Mouse (Mus musculus): ENCODE measurements around the gene Otx1. TPM values are rescaled to one million over a fixed set of nuclear protein-coding genes. Genes with fewer than 3 reads are reported as not detected.

The Otx1 gene
- total RNA-seq, 1 experiment from 2014 or later, result not detected

DNA sequence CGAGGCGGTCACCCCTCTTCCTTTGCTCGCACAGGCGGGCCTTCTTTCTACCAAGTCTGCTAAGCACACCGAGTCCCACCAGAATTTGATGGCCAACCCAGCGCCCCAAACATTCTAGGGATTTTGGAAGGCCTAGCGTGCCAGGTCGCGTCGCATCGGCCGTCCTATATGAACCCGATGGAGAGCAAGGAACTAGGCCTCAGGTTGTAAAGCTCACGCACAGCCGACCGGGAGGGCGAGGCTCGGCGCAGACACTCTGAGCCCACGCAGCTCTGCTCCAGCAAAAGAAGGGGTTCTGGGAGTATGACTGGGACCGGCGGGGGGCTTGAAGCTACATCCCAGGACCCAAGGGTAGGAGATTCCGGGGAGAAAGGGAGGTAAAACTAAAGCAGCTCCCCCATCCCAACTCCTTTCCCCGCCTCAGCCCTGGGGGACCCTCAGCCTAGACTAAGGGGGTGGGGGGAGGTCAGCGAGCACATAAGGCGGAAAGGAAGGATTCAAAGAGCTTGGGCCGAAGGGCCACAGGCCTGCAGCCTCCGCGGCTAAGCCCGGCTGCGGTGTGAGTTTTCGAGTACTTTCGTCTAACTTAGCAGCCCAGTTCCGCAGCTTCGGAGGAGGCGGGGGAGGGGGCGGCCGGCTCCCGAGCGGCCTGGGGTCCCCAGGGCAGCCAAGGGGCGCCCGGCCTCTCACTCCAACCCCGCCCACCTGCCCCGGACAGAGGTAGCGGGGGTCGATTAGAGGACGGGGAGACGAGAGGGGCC is 2.2 kb downstream of the Otx1 start:
- no peak for ATAC-seq (ENCODE audit: extremely low read depth, insufficient number of reproducible peaks, low FRiP score, poor library complexity, severe bottlenecking)

DNA sequence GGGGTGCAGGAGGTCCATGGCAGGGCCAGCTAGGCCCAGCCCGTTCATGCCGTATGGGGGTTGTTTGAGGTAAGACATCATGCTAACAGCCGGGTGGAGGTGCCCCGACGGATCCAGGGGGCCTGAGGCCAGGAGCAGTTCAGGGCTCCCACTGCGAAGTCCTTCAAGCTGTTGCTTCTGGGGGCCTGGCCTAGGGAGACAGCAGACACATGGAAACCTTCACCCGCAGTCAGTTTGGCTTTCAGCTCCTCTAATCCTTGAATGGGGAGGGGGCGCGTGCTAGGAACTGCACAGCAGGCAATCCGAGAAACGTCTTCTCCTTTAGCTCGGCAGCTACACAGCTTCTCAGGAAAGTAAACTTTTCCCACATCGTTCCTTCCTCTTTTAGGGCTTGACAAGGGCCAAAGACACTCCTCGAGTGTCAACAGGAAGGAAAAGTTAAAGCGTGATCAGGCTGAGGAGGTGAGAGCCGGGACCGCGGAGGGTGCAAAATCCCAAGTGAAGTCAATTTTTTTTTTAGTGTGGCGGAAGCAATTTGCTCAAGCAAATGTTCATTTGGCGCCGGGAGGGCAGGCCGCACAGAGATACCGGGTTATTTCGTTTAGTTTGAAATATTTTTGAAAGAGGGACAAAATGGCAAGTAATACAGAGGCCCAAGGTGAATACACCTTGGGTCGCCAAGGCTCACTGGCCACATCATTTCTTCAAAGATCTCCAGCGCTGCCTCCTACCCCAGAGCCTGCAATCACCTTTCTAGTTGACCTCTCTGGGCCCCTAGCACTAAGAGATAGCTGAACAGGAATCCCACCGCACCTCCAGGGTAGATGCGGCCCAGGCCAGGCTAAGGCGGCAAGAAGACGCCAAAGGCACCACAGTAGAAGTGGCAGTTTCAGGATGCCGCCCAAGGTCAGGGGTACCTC is 3.0 kb downstream of the Otx1 start:
- ATAC-seq (ENCODE audit: extremely low read depth, insufficient number of reproducible peaks, low FRiP score, poor library complexity, severe bottlenecking), result no peak

DNA sequence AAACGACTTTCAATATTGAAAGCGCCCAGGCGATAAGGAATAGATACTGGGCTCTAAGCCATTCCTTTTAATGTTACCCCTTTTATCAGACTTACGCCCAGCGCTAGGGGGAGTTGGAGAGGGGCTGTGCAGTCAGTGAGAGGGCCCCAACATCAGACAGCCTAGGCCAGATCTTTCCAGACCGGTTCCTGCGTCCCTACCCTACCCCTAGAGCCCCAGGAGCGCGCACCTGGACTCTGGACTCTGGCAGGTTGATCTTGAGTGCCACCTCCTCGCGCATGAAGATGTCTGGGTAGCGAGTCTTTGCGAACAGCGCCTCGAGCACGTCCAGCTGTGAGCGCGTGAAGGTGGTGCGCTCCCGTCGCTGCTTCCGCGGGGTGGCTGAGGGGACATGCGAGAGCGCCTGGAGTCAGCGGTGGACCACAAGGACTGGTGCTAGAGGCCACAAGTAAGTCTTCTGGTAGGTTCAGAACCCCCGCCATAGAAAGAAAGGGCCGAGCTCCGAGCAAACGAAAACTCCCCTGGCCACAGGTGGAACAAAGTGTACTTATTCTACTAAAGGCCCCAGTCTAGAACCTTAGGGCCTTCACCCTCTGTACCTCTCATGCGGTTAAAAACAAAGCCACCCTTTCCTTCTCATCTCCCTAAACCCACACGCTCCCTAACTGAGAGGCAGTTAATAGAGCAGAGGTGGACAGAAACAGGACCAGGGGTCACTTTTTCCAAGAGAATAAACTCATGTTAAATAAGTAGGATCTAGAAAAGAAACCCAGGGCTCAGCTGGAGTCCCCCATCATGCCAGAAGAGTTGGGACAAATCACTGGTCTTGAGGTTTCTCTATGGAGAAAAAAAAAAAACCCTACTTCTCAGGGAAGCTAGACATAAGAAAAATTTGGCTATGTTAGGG is 4.3 kb downstream of the Otx1 start:
- no peak for ATAC-seq (ENCODE audit: extremely low read depth, insufficient number of reproducible peaks, low FRiP score, poor library complexity, severe bottlenecking)

DNA sequence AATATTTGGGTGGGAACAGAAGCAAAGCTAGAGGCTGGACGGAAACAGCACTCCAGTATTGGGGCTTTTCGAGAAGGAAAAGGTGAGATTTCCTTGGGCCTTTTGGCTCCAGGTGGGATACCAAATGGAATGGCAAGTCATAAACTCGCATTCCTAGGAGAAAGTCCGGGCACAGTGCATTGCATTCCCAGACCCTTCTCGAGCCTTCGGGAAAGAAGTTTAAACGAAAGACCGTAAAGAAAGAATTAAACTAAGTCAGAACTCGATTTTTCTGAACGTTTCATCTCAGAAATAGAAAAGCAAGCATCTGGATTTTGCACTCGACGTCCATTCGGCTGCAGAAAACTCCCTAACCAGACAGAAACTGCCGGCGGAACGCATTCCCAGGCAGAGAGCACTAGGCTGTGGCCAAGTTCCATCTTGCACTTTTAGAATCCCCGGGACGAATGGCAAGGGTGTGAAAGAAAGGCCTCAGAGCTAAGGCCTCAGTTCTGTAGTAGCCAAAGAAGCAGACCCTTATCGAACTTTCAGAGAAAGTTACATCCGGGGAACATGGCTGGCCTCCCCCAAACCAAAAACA is 5.0 kb downstream of the Otx1 start:
- no peak for ATAC-seq (ENCODE audit: extremely low read depth, insufficient number of reproducible peaks, low FRiP score, poor library complexity, severe bottlenecking)

DNA sequence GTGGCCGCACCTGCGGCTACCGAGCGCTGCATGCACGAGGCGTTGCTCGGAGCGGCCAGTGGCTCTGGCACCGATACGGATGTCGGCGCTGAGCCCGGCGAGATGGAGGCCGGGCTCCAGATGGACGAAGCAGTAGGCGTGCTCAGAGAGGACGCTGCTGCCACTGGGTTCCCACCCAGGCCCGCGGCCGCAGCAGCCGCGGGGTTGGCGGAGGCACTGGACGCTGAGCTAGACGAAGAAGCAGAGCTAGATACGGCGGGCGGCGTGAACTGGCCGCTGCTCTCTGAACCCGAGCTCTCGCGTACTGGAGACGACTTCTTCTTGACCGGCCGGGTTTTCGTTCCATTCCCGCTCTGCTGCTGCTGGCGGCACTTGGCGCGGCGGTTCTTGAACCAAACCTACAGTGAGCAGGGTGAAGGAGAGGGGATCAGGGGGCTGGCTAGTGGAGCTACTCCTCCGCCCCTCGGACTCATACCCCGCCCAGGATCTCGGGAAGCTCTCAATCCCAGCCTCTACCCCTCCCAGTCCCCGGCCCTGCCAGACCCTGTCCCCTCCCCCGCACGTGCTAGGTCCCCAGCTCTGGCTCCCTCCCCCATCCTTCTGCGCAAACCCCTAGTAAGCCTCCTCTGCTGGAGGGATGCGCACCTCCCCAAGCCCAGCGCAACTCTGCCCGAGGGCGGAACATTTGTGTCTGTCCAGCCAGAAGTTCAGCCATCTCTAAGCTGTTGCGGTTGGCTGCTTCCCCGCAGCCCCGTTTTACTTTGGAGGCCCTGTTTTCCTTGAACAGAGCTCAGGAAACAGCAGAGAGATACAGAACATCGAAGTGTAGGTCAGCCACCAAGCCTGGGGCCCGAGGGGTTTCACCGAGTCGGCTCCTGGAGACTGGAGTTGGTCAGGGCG is 5.8 kb downstream of the Otx1 start:
- no peak for ATAC-seq (ENCODE audit: extremely low read depth, insufficient number of reproducible peaks, low FRiP score, poor library complexity, severe bottlenecking)

DNA sequence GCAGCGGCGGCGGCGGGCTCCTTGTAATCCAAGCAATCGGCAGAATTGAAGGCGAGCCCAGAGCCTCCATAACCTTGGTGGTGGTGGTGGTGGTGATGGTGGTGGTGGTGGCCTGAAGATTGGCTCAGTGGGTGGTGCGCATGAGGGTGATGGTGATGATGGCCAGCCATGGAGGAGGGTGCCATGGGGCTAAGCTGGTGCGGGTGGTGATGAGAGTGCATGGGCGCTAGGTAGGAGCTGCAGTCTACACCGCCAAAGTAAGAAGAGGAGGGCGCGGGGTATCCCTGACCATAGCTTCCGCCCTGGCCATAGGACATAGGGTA is 6.4 kb downstream of the Otx1 start:
- no peak for ATAC-seq (ENCODE audit: extremely low read depth, insufficient number of reproducible peaks, low FRiP score, poor library complexity, severe bottlenecking)

DNA sequence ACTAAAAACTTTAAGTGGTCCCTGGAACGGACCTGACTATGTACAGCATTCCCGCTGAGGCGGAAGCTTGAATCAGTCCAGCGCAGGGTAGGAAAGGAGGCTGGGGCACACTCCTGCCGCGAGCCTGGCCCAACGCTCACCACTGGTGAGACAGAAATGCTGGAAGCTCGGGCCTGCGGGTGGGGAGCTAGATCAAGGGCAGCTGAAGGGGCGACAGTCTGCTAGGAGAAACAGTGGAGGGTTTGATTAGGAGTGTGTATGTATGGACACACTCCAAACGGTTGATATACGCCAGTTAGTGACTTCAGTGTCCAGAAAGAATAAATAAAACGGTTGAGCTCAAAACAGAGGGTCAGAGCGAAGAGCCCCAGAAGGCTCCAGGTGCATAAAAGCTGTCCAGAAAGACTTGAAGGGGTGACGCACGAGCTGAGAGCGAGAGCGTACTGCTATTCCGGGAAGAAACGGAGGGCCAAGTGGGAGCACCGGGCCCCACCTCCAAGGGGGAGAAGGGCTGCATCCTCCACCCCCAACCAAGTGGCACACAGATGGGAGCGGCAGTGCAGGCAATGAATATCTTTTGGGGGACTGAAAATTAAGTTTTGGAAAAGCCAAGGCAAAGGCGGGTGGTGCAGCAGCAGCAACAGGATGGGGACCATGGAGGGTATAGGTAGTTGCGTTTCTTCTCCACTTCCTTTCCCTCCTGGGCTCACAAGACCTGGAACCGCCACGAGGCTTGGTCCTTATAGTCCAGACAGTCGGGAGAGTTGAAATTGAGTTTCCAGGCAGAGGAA is 7.0 kb downstream of the Otx1 start:
- no peak for ATAC-seq (ENCODE audit: extremely low read depth, insufficient number of reproducible peaks, low FRiP score, poor library complexity, severe bottlenecking)

DNA sequence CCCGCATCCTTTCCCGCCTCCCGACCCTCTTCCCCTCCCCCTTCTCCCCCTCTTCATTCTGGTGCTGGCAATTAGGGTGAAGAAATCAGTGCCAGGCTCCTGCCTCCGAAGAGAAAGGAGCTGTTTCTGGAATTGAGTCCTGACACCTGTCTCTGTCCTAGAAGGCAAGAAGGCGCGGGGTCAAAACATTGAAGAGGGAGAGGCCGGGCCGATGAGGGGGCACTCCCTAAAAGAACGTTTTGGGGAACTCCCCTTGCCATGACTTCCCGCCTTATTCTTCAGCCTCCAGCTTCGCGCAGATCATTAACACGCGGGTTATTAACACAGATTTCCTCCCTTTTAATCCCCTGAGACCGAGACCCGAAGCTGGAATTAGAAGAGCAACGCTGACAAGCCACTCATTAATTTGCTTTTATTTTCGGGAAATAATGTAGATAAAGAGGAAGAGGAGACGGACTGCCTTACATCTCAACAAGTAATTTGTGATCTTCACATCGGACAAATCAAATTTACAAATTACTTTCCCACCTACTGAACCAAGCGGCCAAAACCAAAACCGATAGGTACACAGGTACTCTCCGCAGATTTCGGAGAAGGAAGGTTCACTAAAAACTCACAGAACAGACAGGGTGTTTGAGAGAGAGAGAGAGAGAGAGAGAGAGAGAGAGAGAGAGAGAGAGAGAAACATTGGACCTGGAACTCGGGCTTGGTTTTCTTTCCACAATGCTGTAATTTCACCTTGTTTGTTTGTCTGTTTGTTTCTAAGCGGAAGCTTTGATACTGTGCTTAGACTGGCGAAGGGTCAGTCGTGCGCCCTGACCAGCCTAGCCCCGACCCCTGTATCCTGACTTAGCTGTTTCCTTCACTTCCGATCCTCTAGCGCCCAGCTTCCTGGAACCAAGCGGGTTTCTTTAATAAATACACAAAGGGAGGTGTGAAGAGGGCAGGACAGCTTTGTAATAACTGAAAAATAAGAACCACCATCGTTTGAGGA is 8.0 kb downstream of the Otx1 start:
- no peak for ATAC-seq (ENCODE audit: extremely low read depth, insufficient number of reproducible peaks, low FRiP score, poor library complexity, severe bottlenecking)

DNA sequence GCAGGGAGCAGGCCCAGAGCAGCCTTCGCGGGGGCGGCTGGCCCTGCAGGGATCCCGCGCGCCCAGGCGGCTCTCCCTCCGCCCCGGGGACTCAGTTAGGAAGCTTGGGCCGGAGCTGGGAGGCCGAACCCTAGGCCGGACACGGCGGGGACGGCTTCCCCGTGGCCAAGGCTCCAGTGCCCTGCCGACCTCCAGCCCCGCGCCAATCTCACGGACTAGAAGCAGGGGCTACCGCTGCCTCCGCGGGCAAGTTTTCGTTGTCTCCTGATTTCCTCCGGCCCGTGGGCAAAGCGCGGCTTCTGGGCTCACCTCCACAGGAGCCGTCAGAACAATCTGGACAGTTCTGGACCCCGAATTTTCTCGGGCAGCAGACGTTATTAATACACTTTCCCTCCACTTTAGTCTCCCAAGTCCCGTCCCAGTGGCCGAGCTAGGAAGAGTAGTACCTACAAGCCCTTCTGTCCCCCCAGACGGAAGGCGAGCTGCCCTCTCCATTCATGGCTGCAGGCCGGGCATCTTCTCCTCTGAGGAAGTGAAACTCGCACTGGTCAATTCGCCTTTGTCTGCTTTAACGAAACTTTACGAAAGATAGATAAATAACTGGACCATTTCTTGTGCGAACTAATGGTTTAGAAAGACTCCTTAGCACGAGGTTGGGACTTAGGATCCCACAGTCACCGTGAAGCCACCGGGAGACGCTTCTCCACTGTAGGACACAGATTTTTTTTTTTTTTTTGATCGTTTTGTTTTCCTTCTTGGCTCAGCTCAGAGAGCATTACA is 8.9 kb downstream of the Otx1 start:
- no peak for ATAC-seq (ENCODE audit: extremely low read depth, insufficient number of reproducible peaks, low FRiP score, poor library complexity, severe bottlenecking)

DNA sequence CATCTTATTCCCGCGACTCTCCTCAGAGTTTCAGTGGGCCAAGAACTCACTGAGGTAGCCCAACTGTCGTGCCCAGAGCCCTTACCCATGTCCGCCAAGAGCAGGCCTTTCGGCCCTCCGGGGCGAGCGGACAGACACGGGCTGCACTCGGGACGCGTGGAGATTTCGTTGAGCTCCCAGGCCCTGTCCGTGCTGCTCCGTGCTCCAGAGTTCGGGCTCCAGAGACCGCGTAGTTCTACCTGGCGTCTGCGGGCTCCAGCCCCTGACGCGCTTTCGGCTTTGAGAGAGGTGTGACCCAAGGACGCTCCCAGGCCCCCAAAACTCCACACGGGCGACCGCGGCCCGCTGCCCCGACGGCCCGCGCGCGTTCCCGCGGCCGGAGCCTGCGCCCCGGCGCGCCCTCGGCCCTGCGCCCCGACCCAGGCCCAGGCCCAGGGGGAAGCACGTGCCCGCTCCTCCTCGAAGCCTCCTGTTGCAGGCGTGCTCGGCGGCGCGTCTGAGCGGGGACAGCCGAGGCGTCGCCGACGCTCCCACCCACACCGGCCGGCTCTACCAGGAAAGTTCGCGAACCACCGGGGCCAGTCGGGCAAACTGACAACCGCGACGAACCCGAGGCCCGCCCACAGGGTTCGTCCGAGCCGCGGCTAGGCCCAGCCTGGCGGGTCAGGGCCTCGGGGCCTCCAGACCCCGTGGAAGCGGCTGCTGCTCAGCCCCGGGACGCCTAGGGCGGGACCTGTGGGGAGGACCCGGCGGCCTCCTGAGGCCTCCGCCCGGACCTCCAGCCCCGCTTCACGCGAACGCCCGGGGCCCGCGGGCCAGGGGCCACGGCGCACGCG is 9.7 kb downstream of the Otx1 start:
- ATAC-seq (ENCODE audit: extremely low read depth, insufficient number of reproducible peaks, low FRiP score, poor library complexity, severe bottlenecking), result no peak

DNA sequence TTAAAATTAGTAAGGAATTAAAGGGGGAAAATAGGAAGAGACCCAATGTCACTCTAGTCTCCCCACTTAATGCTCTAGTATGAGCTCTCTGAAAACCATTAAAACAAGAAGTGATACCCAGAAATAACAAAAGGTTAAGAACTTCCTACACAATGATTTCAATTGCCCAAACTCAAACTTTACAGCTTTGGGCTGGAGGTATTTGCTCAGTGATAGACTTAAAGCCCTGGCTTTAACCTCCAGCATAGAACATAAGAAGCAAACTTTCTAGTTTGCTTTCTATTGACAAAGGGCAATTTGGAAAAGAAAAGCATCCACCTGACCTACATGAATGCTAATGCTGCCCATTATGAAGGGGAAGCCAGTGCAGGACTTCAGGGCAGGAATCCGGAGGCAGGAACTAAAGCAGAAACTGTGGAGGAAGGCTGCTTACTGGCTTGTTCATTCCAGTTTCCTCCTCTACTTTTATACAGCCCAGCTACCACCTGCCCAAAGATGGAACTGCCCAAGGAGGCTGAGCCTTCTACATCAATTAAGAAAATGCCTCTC is 14.2 kb downstream of the Otx1 start:
- ATAC-seq (ENCODE audit: extremely low read depth, insufficient number of reproducible peaks, low FRiP score, poor library complexity, severe bottlenecking), result no peak

DNA sequence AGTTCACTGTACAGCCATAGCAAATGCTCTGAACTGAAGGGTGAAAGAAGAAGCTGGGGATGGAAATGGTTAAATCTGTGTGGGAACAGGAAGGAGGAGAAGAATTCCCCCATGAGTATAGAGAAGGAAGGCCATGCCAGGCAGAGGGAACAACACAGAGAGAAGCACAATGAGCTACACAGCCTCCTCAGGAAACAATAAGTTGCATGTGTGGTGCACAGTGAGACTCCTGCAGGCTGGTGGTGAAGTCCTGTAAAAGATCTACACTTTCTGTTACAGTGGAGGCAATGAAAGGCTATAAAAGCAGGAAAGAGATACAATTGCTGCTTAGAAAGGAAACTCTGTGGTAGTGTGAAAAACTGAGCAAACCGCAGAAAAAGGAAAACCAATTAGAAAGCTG is 17.6 kb downstream of the Otx1 start:
- no peak for ATAC-seq (ENCODE audit: extremely low read depth, insufficient number of reproducible peaks, low FRiP score, poor library complexity, severe bottlenecking)

DNA sequence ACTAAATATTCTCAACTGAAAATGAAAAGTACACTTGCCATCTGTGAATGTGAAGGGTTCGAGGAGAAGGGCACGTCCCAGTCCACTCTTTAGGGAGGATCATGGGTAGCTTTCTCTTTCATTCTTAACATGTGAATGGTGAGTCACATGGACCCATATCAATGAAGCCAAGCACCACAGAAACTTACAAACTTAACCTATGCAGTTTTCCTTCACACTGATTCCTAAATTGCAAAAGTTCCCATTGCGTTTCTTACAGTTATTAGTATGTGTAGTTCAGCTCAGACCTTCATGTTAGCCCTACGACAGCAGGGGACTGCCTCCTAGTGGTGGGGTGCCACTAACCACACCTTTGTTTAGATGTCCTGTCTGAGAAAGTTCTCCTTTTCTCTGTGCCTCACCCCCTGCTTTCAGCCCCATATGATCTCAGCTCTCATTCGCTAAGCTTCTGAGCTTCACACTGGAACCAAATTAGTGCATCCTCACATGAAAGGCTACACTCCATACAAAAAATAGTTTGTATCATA is 28.6 kb downstream of the Otx1 start:
- 0 out of 2 replicates have a peak, but pooled peaks have one; percentile 16 for ATAC-seq (ENCODE audit: extremely low read depth, insufficient number of reproducible peaks, low FRiP score, poor library complexity, severe bottlenecking)

DNA sequence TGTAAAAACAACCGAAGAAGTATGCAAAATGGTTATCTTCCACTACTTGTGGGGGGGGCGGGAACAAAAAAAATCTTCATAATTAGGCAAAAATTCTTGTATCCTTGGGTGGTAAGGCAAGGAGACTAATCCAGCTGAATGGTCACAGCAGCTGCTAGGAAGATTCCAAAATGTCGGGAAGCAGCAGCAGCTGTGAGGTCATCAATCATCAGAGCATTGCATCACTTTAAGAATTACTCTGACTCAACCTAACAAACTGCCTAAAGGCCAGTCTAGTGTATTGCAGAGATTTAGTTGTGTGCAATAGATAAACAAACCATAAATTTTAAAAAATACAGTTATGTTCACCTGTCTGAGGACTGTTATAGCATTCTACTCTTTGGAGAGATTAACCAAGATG is 29.1 kb downstream of the Otx1 start:
- ATAC-seq (ENCODE audit: extremely low read depth, insufficient number of reproducible peaks, low FRiP score, poor library complexity, severe bottlenecking), result no peak
